Mouse (Mus musculus) midbrain, postnatal 0 days (tissue): Measurements from ENCODE around the gene Sstr4. TPM values are rescaled to one million over a fixed set of nuclear protein-coding genes. Genes with fewer than 3 reads are reported as not detected.

Experiments used
- ATAC-seq: fragments of 200-750 bp; cut with Nextera tagmentation; 2 replicates; pipeline ENCODE4 v1.8.0; 2017; ENCODE audit warnings: moderate number of reproducible peaks, mild to moderate bottlenecking, moderate TSS enrichment, moderate library complexity; ENCODE audit not compliant: low FRiP score
- DNase-seq: peaks from one replicate; pipeline ENCODE4 v3.0.0-alpha.2; 2015; ENCODE audit warnings: low spot score
- H3K27ac ChIP-seq: fragments of 300-500 bp; sonication (generic); 2 replicates; pipeline ENCODE4 v1.5.1; 2014; ENCODE audit warnings: low read depth, mild to moderate bottlenecking, low read length, mixed read lengths
- H3K27me3 ChIP-seq: fragments of 300-500 bp; sonication (generic); 2 replicates; pipeline ENCODE4 v1.6.1; 2014; ENCODE audit warnings: low read length, control low read depth, mixed read lengths; ENCODE audit not compliant: insufficient read depth
- H3K36me3 ChIP-seq: fragments of 300-500 bp; sonication (generic); 2 replicates; pipeline ENCODE4 v1.6.1; 2014; ENCODE audit warnings: low read length, control low read depth, mixed read lengths; ENCODE audit not compliant: insufficient read depth
- H3K4me1 ChIP-seq: fragments of 300-500 bp; sonication (generic); 2 replicates; pipeline ENCODE4 v1.6.1; 2014; ENCODE audit warnings: mild to moderate bottlenecking, control low read depth, antibody characterized with exemption, low read length, mixed read lengths; ENCODE audit not compliant: insufficient read depth
- H3K4me2 ChIP-seq: fragments of 300-500 bp; sonication (generic); 2 replicates; pipeline ENCODE4 v1.6.1; 2014; ENCODE audit warnings: low read depth, mild to moderate bottlenecking, low read length, mixed read lengths; ENCODE audit not compliant: poor library complexity, severe bottlenecking
- H3K4me3 ChIP-seq: fragments of 300-500 bp; sonication (generic); 2 replicates; pipeline ENCODE4 v1.5.1; 2014; ENCODE audit warnings: low read depth, mild to moderate bottlenecking, low read length, moderate library complexity
- H3K9ac ChIP-seq: fragments of 300-500 bp; sonication (generic); replicated peaks from 2 replicates; pipeline ENCODE4 v1.6.1; 2014; ENCODE audit warnings: mild to moderate bottlenecking, low read length, moderate library complexity, mixed read lengths; ENCODE audit not compliant: poor library complexity, severe bottlenecking
- H3K9me3 ChIP-seq: fragments of 300-500 bp; sonication (generic); 2 replicates; pipeline ENCODE4 v1.6.1; 2016; ENCODE audit warnings: low read length, control low read depth
- CTCF ChIP-seq: IDR thresholded peaks from 2 replicates; pipeline ENCODE4 v1.5.1; 2016; ENCODE audit warnings: antibody characterized with exemption, mild to moderate bottlenecking
- WGBS: fragments of 180-500 bp; shearing (Covaris S2); extraction: QIAGEN DNeasy Blood & Tissue Kit; methylation state at CpG from one replicate; pipeline ENCODE4 v1.1.7; 2014; 5-methylcytosine and 5-hydroxymethylcytosine counted together
- polyA plus RNA-seq: library from polyadenylated mRNA; unstranded; fragments of >200 nt; fragmentation: Nextera tagmentation; extraction: Ambion mirVana; gene quantifications from 2 replicates; pipeline ENCODE4 v1.2.1, GENCODE M21; 2015
- total RNA-seq: library from RNA; depleted of rRNA; stranded (reverse); fragments of >200 nt; gene quantifications from 2 replicates; pipeline ENCODE4 v1.2.3, GENCODE M21; 2014

The Sstr4 gene
- total and polyA plus RNA-seq, 2 experiments from 2014 or later = 2.7 to 14.0 TPM

- Histone ChIP-seq H3K4me1 (peaks cover 13% of the 10 kb centered on the region; the same call in 1 of the 2 replicates), H3K27ac (no peak overlapping the region), H3K36me3 (no peaks in the 10 kb centered on the region), H3K9ac (no peak overlapping the region), H3K9me3 (no peaks in the 10 kb centered on the region), H3K4me3 (no peak overlapping the region), H3K4me2 (peak overlapping the region; percentile 21), H3K27me3 (peaks cover 9% of the 10 kb centered on the region; the same call in 1 of the 2 replicates)
- DNase-seq (no peak), ATAC-seq (no peak)
- TF ChIP-seq CTCF = no peak
- 89% methylated on average over 1 of the region's 1 CpGs for WGBS
Measured at GRCm38 (mm10) chr2:148397784-148398100, 2.6 kb downstream of the Sstr4 start.

GRCm38 (mm10) chr2:148398901-148399685 lies 3.9 kb downstream of the Sstr4 start:
- H3K27me3 ChIP-seq = peaks cover 5% of the 10 kb centered on the region; the same call in 1 of the 2 replicates
- 88% methylated on average over 5 of the region's 5 CpGs for WGBS
- ATAC-seq (no peak), DNase-seq (no peak)
- peaks cover 13% of the 10 kb centered on the region; the same call in 1 of the 2 replicates for H3K4me1 ChIP-seq
- TF ChIP-seq CTCF = no peak
- no peak overlapping the region for H3K9ac ChIP-seq
- no peak overlapping the region for H3K4me3 ChIP-seq
- H3K9me3 ChIP-seq = no peaks in the 10 kb centered on the region
- H3K36me3 ChIP-seq = no peaks in the 10 kb centered on the region
- no peak overlapping the region for H3K27ac ChIP-seq
- no peak overlapping the region for H3K4me2 ChIP-seq

- no peaks in the 10 kb centered on the region for H3K9me3 ChIP-seq
- H3K4me3 ChIP-seq = no peak overlapping the region
- peaks cover 15% of the 10 kb centered on the region for H3K27me3 ChIP-seq
- no peak overlapping the region for H3K4me2 ChIP-seq
- no peak for TF ChIP-seq CTCF
- H3K9ac ChIP-seq = no peak overlapping the region
- no peak for ATAC-seq
- 52% methylated on average over 1 of the region's 1 CpGs for whole genome bisulfite sequencing
- H3K27ac ChIP-seq = no peak overlapping the region
- H3K4me1 ChIP-seq = peaks cover 3% of the 10 kb centered on the region; the same call in 1 of the 2 replicates
- H3K36me3 ChIP-seq = no peaks in the 10 kb centered on the region
- DNase-seq = no peak
Measured at GRCm38 (mm10) chr2:148402227-148402626, 7.1 kb downstream of the Sstr4 start.

GRCm38 (mm10) chr2:148404906-148405305 lies 9.8 kb downstream of the Sstr4 start:
- peaks cover 4% of the 10 kb centered on the region; the same call in 1 of the 2 replicates for H3K4me1 ChIP-seq
- no peaks in the 10 kb centered on the region for H3K36me3 ChIP-seq
- 80% methylated on average over 5 of the region's 5 CpGs for WGBS
- no peak for TF ChIP-seq CTCF
- DNase-seq (no peak), ATAC-seq (no peak)
- no peak overlapping the region for H3K4me2 ChIP-seq
- H3K4me3 ChIP-seq = no peak overlapping the region
- H3K9me3 ChIP-seq = no peaks in the 10 kb centered on the region
- no peak overlapping the region for H3K9ac ChIP-seq
- no peak overlapping the region for H3K27ac ChIP-seq
- peaks cover 34% of the 10 kb centered on the region for H3K27me3 ChIP-seq

GRCm38 (mm10) chr2:148406160-148406970 lies 11.2 kb downstream of the Sstr4 start:
- Histone ChIP-seq H3K4me3 (peak overlapping the region; percentile 31), H3K27me3 (peaks cover 34% of the 10 kb centered on the region), H3K4me1 (peaks cover 4% of the 10 kb centered on the region; the same call in 1 of the 2 replicates), H3K9me3 (no peaks in the 10 kb centered on the region), H3K9ac (0 out of 2 replicates have a peak overlapping the region, but pooled peaks have one; percentile 3), H3K36me3 (no peaks in the 10 kb centered on the region), H3K4me2 (peak overlapping the region; percentile 52), H3K27ac (no peak overlapping the region)
- ATAC-seq (no peak), DNase-seq (peak; percentile 62)
- WGBS = 11% methylated on average over 34 of the region's 34 CpGs
- TF ChIP-seq CTCF = peak; percentile 65
